Mouse (Mus musculus): ENCODE results near the gene Gm3264. TPM values are rescaled to one million over a fixed set of nuclear protein-coding genes. Genes with fewer than 3 reads are reported as not detected.

The Gm3264 gene
- not detected for polyA plus RNA-seq (2014; fragmentation: Illumina TruSeq; extraction: RNeasy Lipid Tissue Mini Kit (QIAGEN cat#74804); ENCODE audit: insufficient read depth, low read depth, low replicate concordance)

DNA sequence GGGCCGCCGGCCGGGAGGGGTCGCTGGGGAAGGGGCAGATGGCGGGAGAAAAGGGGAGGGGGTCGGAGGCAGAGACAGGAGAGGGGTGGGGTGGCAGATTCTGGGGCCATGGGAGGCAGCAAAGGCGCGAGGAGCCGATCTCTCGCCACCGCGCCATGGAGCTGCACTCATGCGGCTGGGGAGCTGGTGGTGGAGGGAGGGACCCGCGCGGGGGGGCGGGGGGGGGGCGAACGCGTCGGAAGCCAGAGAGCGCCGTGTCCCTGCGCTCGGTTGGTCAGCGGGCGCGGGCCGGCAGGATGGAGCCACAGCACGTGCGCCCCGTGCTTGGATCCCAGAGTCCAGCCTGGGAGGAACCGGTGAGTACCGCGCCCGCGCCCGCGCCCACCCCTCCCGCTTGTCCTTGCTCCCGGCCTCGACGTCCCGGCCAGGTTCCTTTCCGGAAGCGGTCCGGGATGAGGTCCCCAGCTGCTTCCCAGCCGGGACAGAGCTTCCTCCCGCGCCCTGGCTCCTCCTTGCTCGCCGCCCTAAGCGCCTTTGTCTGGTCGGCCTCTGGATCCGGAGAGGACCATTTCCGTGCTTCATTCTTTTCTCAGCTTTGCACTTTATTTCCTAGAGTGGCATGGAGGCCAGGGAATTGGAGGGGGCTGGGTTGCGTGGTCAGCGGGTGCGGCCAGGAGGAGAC, at the start of gene Gm3264:
Gm3264 (plus strand) TSS at position 278 of the 682 bp plus-strand sequence.

DNA sequence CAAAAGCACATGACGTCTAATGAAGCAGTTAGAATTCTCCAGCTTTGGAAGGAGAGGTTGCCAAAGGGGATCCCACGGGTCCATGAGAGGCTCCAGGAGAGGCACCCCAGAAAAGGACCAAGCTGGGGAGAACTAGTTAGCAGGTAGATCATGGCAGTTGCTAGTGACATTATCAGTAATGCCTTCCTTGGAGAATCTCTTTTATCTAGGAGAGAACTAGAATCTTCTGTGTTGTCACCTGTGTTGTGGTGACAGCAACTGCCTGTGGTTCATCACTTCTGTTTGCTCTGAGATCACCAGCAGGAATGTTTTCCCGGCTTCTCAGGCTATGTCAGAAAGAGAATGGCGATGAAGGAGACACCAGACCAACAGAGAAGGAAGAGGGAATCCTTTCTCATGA, 17.6 kb upstream of the Gm3264 start, which contains the start of gene Gm3269:
Gm3269 (plus strand) TSS at position 301 of the 400 bp plus-strand sequence.

DNA sequence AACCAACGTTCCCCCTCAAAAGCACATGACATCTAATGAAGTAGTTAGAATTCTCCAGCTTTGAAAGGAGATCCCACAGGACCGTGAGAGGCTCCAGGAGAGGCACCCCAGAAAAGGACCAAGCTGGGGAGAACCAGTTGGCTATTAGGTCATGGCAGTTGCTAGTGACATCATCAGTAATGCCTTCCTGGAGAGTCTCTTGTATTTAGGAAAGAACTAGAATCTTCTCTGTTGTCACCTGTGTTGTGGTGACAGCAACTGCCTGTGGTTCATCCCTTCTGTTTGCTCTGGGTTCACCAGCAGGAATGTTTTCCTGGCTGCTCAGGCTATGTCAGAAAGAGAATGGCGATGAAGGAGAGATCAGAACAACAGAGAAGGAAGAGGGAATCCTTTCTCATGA, 36.7 kb downstream of the Gm3264 start, which contains the start of gene Gm3278:
Gm3278 (plus strand) TSS at position 301 of the 400 bp plus-strand sequence.

Other genes starting within 250 kb of the Gm3264 start
- not detected for gene Gm8159, start 223.2 kb upstream of the Gm3264 start, polyA plus RNA-seq (2014; fragmentation: Illumina TruSeq; extraction: RNeasy Lipid Tissue Mini Kit (QIAGEN cat#74804); ENCODE audit: insufficient read depth, low read depth, low replicate concordance)
- not detected for gene Gm3239, start 191.4 kb upstream of the Gm3264 start, polyA plus RNA-seq (2014; fragmentation: Illumina TruSeq; extraction: RNeasy Lipid Tissue Mini Kit (QIAGEN cat#74804); ENCODE audit: insufficient read depth, low read depth, low replicate concordance)
- not detected for gene Gm7876, start 146.3 kb upstream of the Gm3264 start, polyA plus RNA-seq (2014; fragmentation: Illumina TruSeq; extraction: RNeasy Lipid Tissue Mini Kit (QIAGEN cat#74804); ENCODE audit: insufficient read depth, low read depth, low replicate concordance)
- not detected for gene Gm3252, start 128.8 kb upstream of the Gm3264 start, polyA plus RNA-seq (2014; fragmentation: Illumina TruSeq; extraction: RNeasy Lipid Tissue Mini Kit (QIAGEN cat#74804); ENCODE audit: insufficient read depth, low read depth, low replicate concordance)
- gene Gm9602, start 79.2 kb upstream of the Gm3264 start, polyA plus RNA-seq (2014; fragmentation: Illumina TruSeq; extraction: RNeasy Lipid Tissue Mini Kit (QIAGEN cat#74804); ENCODE audit: insufficient read depth, low read depth, low replicate concordance): not detected
- not detected for gene Gm3269, start 17.5 kb upstream of the Gm3264 start, polyA plus RNA-seq (2014; fragmentation: Illumina TruSeq; extraction: RNeasy Lipid Tissue Mini Kit (QIAGEN cat#74804); ENCODE audit: insufficient read depth, low read depth, low replicate concordance)
- not detected for gene Gm3278, start 36.8 kb downstream of the Gm3264 start, polyA plus RNA-seq (2014; fragmentation: Illumina TruSeq; extraction: RNeasy Lipid Tissue Mini Kit (QIAGEN cat#74804); ENCODE audit: insufficient read depth, low read depth, low replicate concordance)
- gene Gm8297, start 128.4 kb downstream of the Gm3264 start, polyA plus RNA-seq (2014; fragmentation: Illumina TruSeq; extraction: RNeasy Lipid Tissue Mini Kit (QIAGEN cat#74804); ENCODE audit: insufficient read depth, low read depth, low replicate concordance): not detected
- not detected for gene Gm3298, start 160.3 kb downstream of the Gm3264 start, polyA plus RNA-seq (2014; fragmentation: Illumina TruSeq; extraction: RNeasy Lipid Tissue Mini Kit (QIAGEN cat#74804); ENCODE audit: insufficient read depth, low read depth, low replicate concordance)
- gene 4930555G01Rik, start 195.1 kb downstream of the Gm3264 start, polyA plus RNA-seq (2014; fragmentation: Illumina TruSeq; extraction: RNeasy Lipid Tissue Mini Kit (QIAGEN cat#74804); ENCODE audit: insufficient read depth, low read depth, low replicate concordance): not detected
- gene Gm8281, start 215.5 kb downstream of the Gm3264 start, polyA plus RNA-seq (2014; fragmentation: Illumina TruSeq; extraction: RNeasy Lipid Tissue Mini Kit (QIAGEN cat#74804); ENCODE audit: insufficient read depth, low read depth, low replicate concordance): not detected